Mouse (Mus musculus) liver, embryonic 11.5 days (tissue): ENCODE results near the gene Gas2l1. TPM values are rescaled to one million over a fixed set of nuclear protein-coding genes. Genes with fewer than 3 reads are reported as not detected.

Source experiments
- ATAC-seq: fragments of 200-750 bp; cut with Nextera tagmentation; replicated peaks from 2 replicates; pipeline ENCODE4 v1.8.0; 2017; ENCODE audit warnings: moderate number of reproducible peaks, mild to moderate bottlenecking, moderate TSS enrichment, moderate library complexity; ENCODE audit not compliant: low FRiP score
- DNase-seq: peaks from one replicate; pipeline ENCODE4 v3.0.0-alpha.2; 2017; ENCODE audit warnings: low spot score
- H3K27ac ChIP-seq: fragments of 300-500 bp; sonication (generic); 2 replicates; pipeline ENCODE4 v1.5.1; 2014; ENCODE audit warnings: mild to moderate bottlenecking, low read depth, low read length, control low read depth
- H3K27me3 ChIP-seq: fragments of 300-500 bp; sonication (generic); replicated peaks from 2 replicates; pipeline ENCODE4 v1.6.1; 2014; ENCODE audit warnings: low read length, mixed read lengths; ENCODE audit not compliant: control insufficient read depth, insufficient read depth
- H3K36me3 ChIP-seq: fragments of 300-500 bp; sonication (generic); 2 replicates; pipeline ENCODE4 v1.6.1; 2014; ENCODE audit warnings: mild to moderate bottlenecking, low read length, moderate library complexity, mixed read lengths; ENCODE audit not compliant: control insufficient read depth, insufficient read depth
- H3K4me1 ChIP-seq: fragments of 300-500 bp; sonication (generic); replicated peaks from 2 replicates; pipeline ENCODE4 v1.6.1; 2014; ENCODE audit warnings: low read length, mixed read lengths; ENCODE audit not compliant: control insufficient read depth, insufficient read depth
- H3K4me2 ChIP-seq: fragments of 300-500 bp; sonication (generic); 2 replicates; pipeline ENCODE4 v1.6.1; 2014; ENCODE audit warnings: mild to moderate bottlenecking, control low read depth, moderate library complexity
- H3K4me3 ChIP-seq: fragments of 300-500 bp; sonication (generic); 2 replicates; pipeline ENCODE4 v1.5.1; 2014; ENCODE audit warnings: low read depth, low read length, control low read depth
- H3K9ac ChIP-seq: fragments of 300-500 bp; sonication (generic); 2 replicates; pipeline ENCODE4 v1.6.1; 2014; ENCODE audit warnings: low read depth, low read length, control low read depth
- H3K9me3 ChIP-seq: fragments of 300-500 bp; sonication (generic); 2 replicates; pipeline ENCODE4 v1.6.1; 2016; ENCODE audit warnings: low read length, inconsistent platforms, mixed read lengths; ENCODE audit not compliant: control insufficient read depth
- WGBS: fragments of 180-500 bp; shearing (Covaris S2); extraction: QIAGEN DNeasy Blood & Tissue Kit; methylation state at CpG from one replicate; pipeline ENCODE4 v1.1.7; 2014; 5-methylcytosine and 5-hydroxymethylcytosine counted together
- polyA plus RNA-seq: library from polyadenylated mRNA; unstranded; fragments of >200 nt; fragmentation: Nextera tagmentation; extraction: Ambion mirVana; gene quantifications from 2 replicates; pipeline ENCODE4 v1.2.1, GENCODE M21; 2014

Gas2l1 gene
- polyA plus RNA-seq, 1 experiment from 2014 or later, result 46.5 TPM

DNA sequence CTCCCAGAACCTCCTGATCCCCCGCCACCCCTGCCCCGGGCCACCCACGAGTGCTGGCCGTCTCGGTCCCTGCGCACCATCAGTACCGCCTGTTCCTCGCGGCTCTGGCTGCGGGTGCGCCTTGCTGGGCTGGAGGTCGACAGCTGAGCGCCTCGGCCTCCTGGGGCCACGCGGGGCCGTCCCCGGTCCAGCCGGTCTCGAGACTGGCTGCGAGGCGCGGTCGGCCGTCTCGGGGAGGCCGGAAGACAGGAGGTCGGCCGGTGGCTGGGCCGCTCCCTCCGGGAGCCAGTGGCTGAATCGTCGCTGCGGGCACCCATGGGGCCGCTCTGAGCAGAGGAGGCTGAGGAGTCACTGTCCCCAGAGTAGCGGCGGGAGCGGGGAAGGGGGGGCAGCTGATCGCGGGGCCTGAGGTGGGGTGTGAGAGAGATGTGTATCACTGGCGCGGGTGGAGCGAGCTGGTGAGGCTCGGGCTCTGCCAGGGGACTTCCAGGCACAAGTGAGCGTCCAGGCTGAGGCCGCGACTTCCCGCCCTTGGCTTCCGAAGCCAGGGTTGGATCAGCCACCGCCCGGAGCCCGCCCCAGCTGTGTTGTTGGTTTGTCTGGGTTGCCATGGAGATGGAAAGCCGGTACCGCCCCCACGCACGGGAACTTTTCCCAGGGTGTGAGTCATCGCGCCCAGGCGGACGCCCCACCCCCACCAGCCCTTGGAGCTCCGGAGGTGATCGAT lies 3.6 kb downstream of the Gas2l1 start:
- Histone ChIP-seq H3K9me3 (no peaks in the 10 kb centered on the region), H3K4me2 (peak overlapping the region; percentile 71), H3K27ac (no peak overlapping the region), H3K4me1 (peaks cover 36% of the 10 kb centered on the region), H3K9ac (peak overlapping the region; percentile 26), H3K27me3 (peaks cover 75% of the 10 kb centered on the region), H3K36me3 (no peaks in the 10 kb centered on the region), H3K4me3 (peak overlapping the region; percentile 42)
- WGBS, result 7% methylated on average over 62 of the region's 62 CpGs
- ATAC-seq, result peak; percentile 10
- DNase-seq, result peak; percentile 83

GRCm38 (mm10) chr11:5060756-5061412 lies 4.2 kb downstream of the Gas2l1 start:
- peaks cover 82% of the 10 kb centered on the region for H3K27me3 ChIP-seq
- 62% methylated on average over 28 of the region's 28 CpGs for WGBS

GRCm38 (mm10) chr11:5059704-5060156 lies 5.4 kb downstream of the Gas2l1 start:
- DNase-seq, result no peak
- peaks cover 36% of the 10 kb centered on the region for H3K4me1 ChIP-seq
- WGBS, result 10% methylated on average over 27 of the region's 27 CpGs

More at GRCm38 (mm10) chr11:5060756-5061412, 4.2 kb downstream of the Gas2l1 start:
- no peak overlapping the region; the same call in 1 of the 2 replicates for H3K9ac ChIP-seq
- peak overlapping the region; percentile 71 for H3K4me2 ChIP-seq
- H3K4me1 ChIP-seq, result peaks cover 36% of the 10 kb centered on the region
- no peak overlapping the region for H3K27ac ChIP-seq
- H3K36me3 ChIP-seq, result no peaks in the 10 kb centered on the region
- ATAC-seq (no peak), DNase-seq (no peak)
- no peaks in the 10 kb centered on the region for H3K9me3 ChIP-seq
- H3K4me3 ChIP-seq, result peak overlapping the region; percentile 42

GRCm38 (mm10) chr11:5059230-5059629 lies 5.9 kb downstream of the Gas2l1 start:
- Histone ChIP-seq H3K4me2 (no peak overlapping the region), H3K9me3 (no peaks in the 10 kb centered on the region), H3K36me3 (no peaks in the 10 kb centered on the region), H3K27me3 (peaks cover 88% of the 10 kb centered on the region), H3K4me3 (no peak overlapping the region), H3K4me1 (peaks cover 36% of the 10 kb centered on the region), H3K27ac (no peak overlapping the region), H3K9ac (no peak overlapping the region)
- DNase-seq (no peak), ATAC-seq (no peak)
- WGBS, result 30% methylated on average over 14 of the region's 14 CpGs

More at GRCm38 (mm10) chr11:5059704-5060156, 5.4 kb downstream of the Gas2l1 start:
- Histone ChIP-seq H3K4me3 (no peak overlapping the region), H3K9ac (no peak overlapping the region), H3K27me3 (peaks cover 89% of the 10 kb centered on the region), H3K9me3 (no peaks in the 10 kb centered on the region), H3K4me2 (no peak overlapping the region), H3K36me3 (no peaks in the 10 kb centered on the region), H3K27ac (no peak overlapping the region)
- ATAC-seq, result no peak

- ATAC-seq (no peak), DNase-seq (no peak)
- Histone ChIP-seq H3K36me3 (no peaks in the 10 kb centered on the region), H3K27me3 (peaks cover 84% of the 10 kb centered on the region), H3K4me3 (no peak overlapping the region), H3K27ac (no peak overlapping the region), H3K9ac (no peak overlapping the region), H3K4me1 (peaks cover 36% of the 10 kb centered on the region), H3K9me3 (no peaks in the 10 kb centered on the region), H3K4me2 (no peak overlapping the region)
- 37% methylated on average over 9 of the region's 9 CpGs for WGBS
These were observed 6.3 kb downstream of the Gas2l1 start for GRCm38 (mm10) chr11:5058783-5059182.

DNA sequence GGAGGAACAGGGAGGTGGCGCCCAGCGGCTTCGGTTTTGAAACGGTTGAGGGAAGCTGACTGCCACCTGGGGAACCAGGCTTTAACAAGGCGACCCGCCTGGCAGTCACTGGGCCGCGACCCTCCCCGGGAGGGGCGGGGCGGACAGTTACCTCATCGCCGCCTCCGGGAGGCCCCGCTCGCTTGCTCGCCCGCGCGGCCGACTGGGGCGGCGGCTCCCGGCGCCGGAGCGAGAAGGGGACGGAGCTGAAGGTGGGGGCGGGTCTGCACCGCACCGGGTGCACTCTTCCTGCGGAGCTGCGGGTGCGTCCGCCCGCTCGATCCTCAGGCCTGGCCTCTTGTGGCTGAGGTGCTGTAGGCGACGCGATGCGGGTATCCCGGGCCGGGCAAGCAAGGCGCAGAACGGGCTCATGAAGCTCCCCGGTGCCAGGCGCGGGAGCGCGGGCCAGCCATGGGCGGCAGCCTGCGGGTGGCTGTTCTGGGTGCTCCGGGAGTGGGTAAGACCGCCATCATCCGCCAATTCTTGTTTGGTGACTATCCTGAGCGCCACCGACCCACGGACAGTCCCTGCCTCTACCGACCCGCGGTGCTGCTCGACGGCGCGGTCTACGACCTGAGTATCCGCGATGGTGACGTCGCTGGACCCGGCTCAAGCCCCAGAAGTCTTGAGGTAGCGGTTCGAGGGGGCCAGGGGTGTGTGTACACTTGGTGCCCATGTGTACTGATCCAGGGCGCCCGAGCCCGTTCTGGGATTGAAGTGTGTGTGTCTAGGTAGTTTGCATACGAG lies 7.1 kb downstream of the Gas2l1 start, which contains the start of gene Rasl10a:
Rasl10a (plus strand) TSS at position 273 of the 786 bp plus-strand sequence.
- 2% methylated on average over 73 of the region's 77 CpGs for WGBS
- peak within 1 kb of the TSS; percentile 86 for H3K4me2 ChIP-seq
- H3K27me3 ChIP-seq, result peaks cover 78% of the 10 kb centered on the region
- H3K9ac ChIP-seq, result peak within 1 kb of the TSS; percentile 42; the same call in 1 of the 2 replicates
- peaks cover 36% of the 10 kb centered on the region for H3K4me1 ChIP-seq
- ATAC-seq (no peak), DNase-seq (peak; percentile 59)
- H3K27ac ChIP-seq, result no peak within 1 kb of the TSS
- H3K4me3 ChIP-seq, result peak within 1 kb of the TSS; percentile 54
- H3K36me3 ChIP-seq, result no peaks in the 10 kb centered on the region
- H3K9me3 ChIP-seq, result no peaks in the 10 kb centered on the region

DNA sequence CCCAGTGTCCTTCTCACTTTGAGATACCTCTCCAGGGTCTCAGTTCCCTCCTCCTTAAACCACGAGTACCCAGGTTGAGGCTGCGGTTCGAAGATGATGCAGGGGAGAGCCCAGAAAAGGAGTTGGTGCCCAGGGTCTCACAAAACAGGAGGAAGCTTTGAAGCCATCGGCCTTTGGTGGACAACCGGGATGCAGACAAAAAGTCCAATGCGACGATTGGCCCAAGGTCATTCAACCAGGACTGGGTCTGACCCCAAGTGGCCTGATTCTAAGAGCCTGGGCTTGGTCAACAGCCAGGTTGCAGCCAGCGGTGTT lies 7.6 kb downstream of the Gas2l1 start:
- DNase-seq, result no peak
- no peak overlapping the region for H3K27ac ChIP-seq
- WGBS, result 22% methylated on average over 8 of the region's 8 CpGs

GRCm38 (mm10) chr11:5057064-5057463 lies 8.1 kb downstream of the Gas2l1 start:
- Histone ChIP-seq H3K27ac (no peak overlapping the region), H3K9ac (no peak overlapping the region), H3K4me2 (no peak overlapping the region), H3K9me3 (no peaks in the 10 kb centered on the region), H3K4me1 (peaks cover 29% of the 10 kb centered on the region), H3K27me3 (peaks cover 68% of the 10 kb centered on the region), H3K36me3 (no peaks in the 10 kb centered on the region), H3K4me3 (no peak overlapping the region)
- ATAC-seq (no peak), DNase-seq (no peak)
- 66% methylated on average over 8 of the region's 8 CpGs for WGBS

More for the DNA sequence above, 7.6 kb downstream of the Gas2l1 start:
- Histone ChIP-seq H3K4me3 (peak overlapping the region; percentile 54), H3K9ac (no peak overlapping the region), H3K4me1 (peaks cover 33% of the 10 kb centered on the region), H3K9me3 (no peaks in the 10 kb centered on the region), H3K27me3 (peaks cover 72% of the 10 kb centered on the region), H3K4me2 (peak overlapping the region; percentile 86), H3K36me3 (no peaks in the 10 kb centered on the region)
- no peak for ATAC-seq
